Mouse (Mus musculus) embryonic facial prominence, embryonic 11.5 days (tissue): ENCODE results near the gene Etfbkmt. TPM values are rescaled to one million over a fixed set of nuclear protein-coding genes. Genes with fewer than 3 reads are reported as not detected.

Experiments used
- ATAC-seq: fragments of 200-750 bp; cut with Nextera tagmentation; replicated peaks from 2 replicates; pipeline ENCODE4 v1.8.0; 2017; ENCODE audit warnings: low read depth; ENCODE audit not compliant: insufficient number of reproducible peaks, low FRiP score, low TSS enrichment
- DNase-seq: peaks from one replicate; pipeline ENCODE4 v3.0.0-alpha.2; 2015; ENCODE audit warnings: low spot score
- H3K27ac ChIP-seq: fragments of 300-500 bp; sonication (generic); replicated peaks from 2 replicates; pipeline ENCODE4 v1.5.1; 2014; ENCODE audit warnings: mild to moderate bottlenecking, low read depth, low read length, control low read depth
- H3K27me3 ChIP-seq: fragments of 300-500 bp; sonication (generic); 2 replicates; pipeline ENCODE4 v1.6.1; 2014; ENCODE audit warnings: mild to moderate bottlenecking, low read length, moderate library complexity, mixed read lengths; ENCODE audit not compliant: control insufficient read depth, insufficient read depth
- H3K36me3 ChIP-seq: fragments of 300-500 bp; sonication (generic); replicated peaks from 2 replicates; pipeline ENCODE4 v1.6.1; 2014; ENCODE audit warnings: low read depth, mild to moderate bottlenecking, low read length, moderate library complexity, mixed read lengths; ENCODE audit not compliant: control insufficient read depth, insufficient read depth
- H3K4me1 ChIP-seq: fragments of 300-500 bp; sonication (generic); 2 replicates; pipeline ENCODE4 v1.6.1; 2014; ENCODE audit warnings: low read length, mixed read lengths; ENCODE audit not compliant: control insufficient read depth, insufficient read depth
- H3K4me2 ChIP-seq: fragments of 300-500 bp; sonication (generic); 2 replicates; pipeline ENCODE4 v1.6.1; 2014; ENCODE audit warnings: low read depth, mild to moderate bottlenecking, control low read depth, low read length, moderate library complexity
- H3K4me3 ChIP-seq: fragments of 300-500 bp; sonication (generic); 2 replicates; pipeline ENCODE4 v1.5.1; 2014; ENCODE audit warnings: low read depth, low read length, control low read depth
- H3K9ac ChIP-seq: fragments of 300-500 bp; sonication (generic); replicated peaks from 2 replicates; pipeline ENCODE4 v1.6.1; 2014; ENCODE audit warnings: mild to moderate bottlenecking, control low read depth, low read length
- H3K9me3 ChIP-seq: fragments of 300-500 bp; sonication (generic); replicated peaks from 2 replicates; pipeline ENCODE4 v1.6.1; 2016; ENCODE audit warnings: mild to moderate bottlenecking, low read length, inconsistent platforms, mixed read lengths; ENCODE audit not compliant: control insufficient read depth
- WGBS: fragments of 180-500 bp; shearing (Covaris S2); extraction: QIAGEN DNeasy Blood & Tissue Kit; methylation state at CpG from one replicate; pipeline ENCODE4 v1.1.7; 2014; 5-methylcytosine and 5-hydroxymethylcytosine counted together
- polyA plus RNA-seq: library from polyadenylated mRNA; unstranded; fragments of >200 nt; fragmentation: Nextera tagmentation; extraction: Ambion mirVana; gene quantifications from 2 replicates; pipeline ENCODE4 v1.2.1, GENCODE M21; 2014

The Etfbkmt gene
- 11.4 and 12.2 TPM in 2 replicates for polyA plus RNA-seq

DNA sequence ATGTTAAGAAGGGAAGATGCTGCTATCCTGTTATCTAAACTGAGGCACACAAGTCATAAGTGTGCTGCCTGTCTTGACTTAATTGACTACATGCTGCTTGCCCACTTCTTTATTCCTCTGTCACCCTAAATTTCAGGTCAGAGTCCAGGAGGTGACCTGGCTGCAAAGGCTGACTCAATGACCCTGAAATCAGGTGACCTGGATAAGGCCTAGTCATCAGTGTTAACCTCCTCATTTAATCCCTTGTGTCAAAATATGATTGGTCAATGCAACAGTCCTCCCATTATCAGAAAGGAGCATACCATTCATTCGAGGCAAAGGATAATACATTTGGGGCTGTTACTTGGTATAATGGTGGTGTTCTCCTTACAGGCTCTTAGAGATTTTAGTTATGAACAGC, at the start of gene Etfbkmt:
Etfbkmt (plus strand) TSS at position 379 of the 400 bp plus-strand sequence.
- Histone ChIP-seq H3K36me3 (no peaks in the 10 kb centered on the region), H3K9ac (no peak within 1 kb of the TSS), H3K4me3 (no peak within 1 kb of the TSS), H3K9me3 (no peaks in the 10 kb centered on the region), H3K4me1 (no peaks in the 10 kb centered on the region), H3K4me2 (no peak within 1 kb of the TSS), H3K27me3 (no peaks in the 10 kb centered on the region), H3K27ac (no peak within 1 kb of the TSS)
- 75% methylated on average over 1 of the region's 1 CpGs for WGBS
- DNase-seq (no peak), ATAC-seq (no peak)

- 92% methylated on average over 6 of the region's 6 CpGs for WGBS
- Histone ChIP-seq H3K27me3 (no peaks in the 10 kb centered on the region), H3K4me2 (no peak overlapping the region), H3K9me3 (no peaks in the 10 kb centered on the region), H3K9ac (no peak overlapping the region), H3K27ac (no peak overlapping the region), H3K36me3 (no peaks in the 10 kb centered on the region), H3K4me1 (no peaks in the 10 kb centered on the region), H3K4me3 (no peak overlapping the region)
- ATAC-seq (no peak), DNase-seq (no peak)
These were observed 47.2 kb upstream of the Etfbkmt start for GRCm38 (mm10) chr6:149092406-149092805.

GRCm38 (mm10) chr6:149093465-149093864, 46.2 kb upstream of the Etfbkmt start:
- DNase-seq (peak; percentile 52), ATAC-seq (no peak)
- WGBS = 23% methylated on average over 5 of the region's 5 CpGs
- H3K9me3 ChIP-seq = no peaks in the 10 kb centered on the region
- no peak overlapping the region for H3K4me3 ChIP-seq
- no peak overlapping the region for H3K4me2 ChIP-seq
- no peaks in the 10 kb centered on the region for H3K36me3 ChIP-seq
- H3K27ac ChIP-seq = no peak overlapping the region
- H3K9ac ChIP-seq = no peak overlapping the region
- H3K4me1 ChIP-seq = no peaks in the 10 kb centered on the region
- H3K27me3 ChIP-seq = no peaks in the 10 kb centered on the region

- Histone ChIP-seq H3K9ac (no peak overlapping the region), H3K4me2 (no peak overlapping the region), H3K36me3 (no peaks in the 10 kb centered on the region), H3K9me3 (no peaks in the 10 kb centered on the region), H3K4me3 (no peak overlapping the region), H3K27me3 (no peaks in the 10 kb centered on the region), H3K4me1 (no peaks in the 10 kb centered on the region), H3K27ac (no peak overlapping the region)
- ATAC-seq = no peak
- no peak for DNase-seq
- whole genome bisulfite sequencing = 79% methylated on average over 1 of the region's 1 CpGs
These were observed 45.1 kb upstream of the Etfbkmt start for GRCm38 (mm10) chr6:149094555-149094954.

DNA sequence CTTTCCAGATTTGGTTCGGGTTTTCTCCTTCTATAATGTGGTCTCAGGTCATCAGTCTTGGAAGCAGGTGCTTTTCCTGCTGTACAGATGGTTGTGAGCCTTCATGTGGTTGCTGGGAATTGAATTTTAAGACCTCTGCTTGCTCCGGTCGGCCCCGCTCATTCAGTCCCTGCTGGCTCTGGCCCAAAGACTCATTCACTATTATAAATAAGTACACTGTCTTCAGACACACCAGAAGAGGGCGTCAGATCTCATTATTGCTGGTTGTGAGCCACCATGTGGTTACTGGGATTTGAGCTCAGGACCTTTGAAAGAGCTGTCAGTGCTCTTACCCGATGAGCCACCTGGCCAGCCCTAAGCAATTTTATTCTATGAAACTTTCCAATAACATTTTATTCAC, 44.3 kb upstream of the Etfbkmt start:
- Histone ChIP-seq H3K4me1 (no peaks in the 10 kb centered on the region), H3K4me2 (no peak overlapping the region), H3K27me3 (no peaks in the 10 kb centered on the region), H3K36me3 (no peaks in the 10 kb centered on the region), H3K4me3 (no peak overlapping the region), H3K9me3 (no peaks in the 10 kb centered on the region), H3K9ac (no peak overlapping the region), H3K27ac (no peak overlapping the region)
- DNase-seq (no peak), ATAC-seq (no peak)
- 83% methylated on average over 6 of the region's 6 CpGs for WGBS

DNA sequence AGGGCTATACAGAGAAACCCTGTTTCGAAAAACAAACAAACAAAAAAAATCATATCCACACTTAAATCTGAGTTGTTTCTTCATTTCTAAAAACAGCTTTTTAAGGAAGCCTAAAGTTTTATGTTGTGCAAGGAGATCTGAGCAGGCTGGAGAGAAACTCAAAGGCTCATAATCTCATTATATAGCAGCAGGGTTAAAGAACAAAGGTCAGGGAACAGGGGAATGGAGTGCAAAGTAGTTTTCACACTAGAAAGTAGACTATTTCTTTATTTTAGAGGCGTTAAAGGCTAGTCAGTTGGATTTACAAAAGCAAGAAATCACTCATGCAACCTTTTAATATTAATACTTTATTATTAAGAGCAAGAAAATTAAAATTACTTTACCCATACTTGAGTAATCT, 43.4 kb upstream of the Etfbkmt start:
- H3K4me1 ChIP-seq = no peaks in the 10 kb centered on the region
- H3K4me2 ChIP-seq = no peak overlapping the region
- no peak overlapping the region for H3K27ac ChIP-seq
- ATAC-seq (no peak), DNase-seq (no peak)
- H3K27me3 ChIP-seq = no peaks in the 10 kb centered on the region
- no peaks in the 10 kb centered on the region for H3K9me3 ChIP-seq
- H3K36me3 ChIP-seq = no peaks in the 10 kb centered on the region
- no peak overlapping the region for H3K4me3 ChIP-seq
- 80% methylated on average over 2 of the region's 2 CpGs for WGBS
- H3K9ac ChIP-seq = no peak overlapping the region

GRCm38 (mm10) chr6:149097276-149097675, 42.4 kb upstream of the Etfbkmt start:
- H3K27me3 ChIP-seq = no peaks in the 10 kb centered on the region
- DNase-seq = no peak
- H3K9ac ChIP-seq = no peak overlapping the region
- H3K4me2 ChIP-seq = no peak overlapping the region
- no peaks in the 10 kb centered on the region for H3K4me1 ChIP-seq
- no peaks in the 10 kb centered on the region for H3K36me3 ChIP-seq
- no peak overlapping the region for H3K4me3 ChIP-seq
- 100% methylated on average over 1 of the region's 1 CpGs for WGBS
- no peak overlapping the region for H3K27ac ChIP-seq
- no peak for ATAC-seq
- H3K9me3 ChIP-seq = no peaks in the 10 kb centered on the region

GRCm38 (mm10) chr6:149098993-149099392, 40.7 kb upstream of the Etfbkmt start:
- H3K4me2 ChIP-seq = no peak overlapping the region
- no peaks in the 10 kb centered on the region for H3K27me3 ChIP-seq
- ATAC-seq (no peak), DNase-seq (no peak)
- no peak overlapping the region for H3K27ac ChIP-seq
- H3K4me3 ChIP-seq = no peak overlapping the region
- H3K36me3 ChIP-seq = no peaks in the 10 kb centered on the region
- H3K9ac ChIP-seq = no peak overlapping the region
- H3K9me3 ChIP-seq = no peaks in the 10 kb centered on the region
- H3K4me1 ChIP-seq = no peaks in the 10 kb centered on the region
